Mouse (Mus musculus): ENCODE results near the gene Tomm5. TPM values are rescaled to one million over a fixed set of nuclear protein-coding genes. Genes with fewer than 3 reads are reported as not detected.

The Tomm5 gene
- total RNA-seq (2023), result 10 to 100 TPM; 27.9 to 32.6 TPM

GRCm38 (mm10) chr4:45107601-45108277 lies at the start of gene Tomm5:
Tomm5 (minus strand) TSS chr4:45108114.

GRCm38 (mm10) chr4:45084021-45084894 lies 23.7 kb downstream of the Tomm5 start, which contains the start of gene Fbxo10:
Fbxo10 (minus strand) TSS chr4:45084604.

Other genes starting within 250 kb of the Tomm5 start
- 1 to 10 TPM; 4.1 to 6.1 TPM for gene Grhpr, start 126.7 kb downstream of the Tomm5 start, total RNA-seq (2023)
- 1 to 10 TPM; 6.6 to 7.1 TPM for gene Zbtb5, start 95.7 kb downstream of the Tomm5 start, total RNA-seq (2023)
- gene Polr1e, start 89.5 kb downstream of the Tomm5 start, total RNA-seq (2023), result 10 to 100 TPM in 1 of 2 experiments, 1 to 10 TPM in 1; 7.5 to 10.3 TPM
- 10 to 100 TPM; 12.7 to 18.5 TPM for gene Fbxo10, start 23.5 kb downstream of the Tomm5 start, total RNA-seq (2023)
- under 1 TPM; 0.07 to 0.09 TPM for gene Frmpd1, start 76.8 kb upstream of the Tomm5 start, total RNA-seq (2023)
- gene Trmt10b, start 189.0 kb upstream of the Tomm5 start, total RNA-seq (2023), result 1 to 10 TPM; 3.6 to 5.7 TPM
- gene Dcaf10, start 234.0 kb upstream of the Tomm5 start, total RNA-seq (2023), result 10 to 100 TPM; 14.9 to 17.8 TPM
- 10 to 100 TPM; 20.7 to 21.4 TPM for gene Exosc3, start 234.6 kb upstream of the Tomm5 start, total RNA-seq (2023)